Mouse (Mus musculus) gonadal fat pad, adult 2 months (tissue): ENCODE measurements around the gene Nol8. TPM values are rescaled to one million over a fixed set of nuclear protein-coding genes. Genes with fewer than 3 reads are reported as not detected.

Experiments
- DNase-seq: peaks from one replicate; pipeline ENCODE4 v3.0.0-alpha.2; 2012; ENCODE audit warnings: low read depth
- polyA plus RNA-seq: library from polyadenylated mRNA; depleted of rRNA; stranded (reverse); fragments of >200 nt; gene quantifications from 2 replicates; pipeline ENCODE4 v1.2.3, GENCODE M21; 2012; rRNA removed

The Nol8 gene
- polyA plus RNA-seq, 1 experiment = 2.1 TPM

- DNase-seq = no peak
Observed at GRCm38 (mm10) chr13:49684266-49684665, 31.4 kb downstream of the Nol8 start.

- no peak for DNase-seq
Observed at GRCm38 (mm10) chr13:49691056-49691455, 38.2 kb downstream of the Nol8 start.

- DNase-seq = no peak
Observed at GRCm38 (mm10) chr13:49703216-49703779, 50.4 kb downstream of the Nol8 start.

GRCm38 (mm10) chr13:49706032-49706690 is 53.3 kb downstream of the Nol8 start:
- DNase-seq = no peak

GRCm38 (mm10) chr13:49708311-49708710 is 55.4 kb downstream of the Nol8 start:
- no peak for DNase-seq

GRCm38 (mm10) chr13:49712047-49712721 is 59.3 kb downstream of the Nol8 start:
- no peak for DNase-seq

GRCm38 (mm10) chr13:49719310-49719709 is 66.4 kb downstream of the Nol8 start:
- DNase-seq = no peak

Other genes starting within 250 kb of the Nol8 start
- 11.0 and 13.2 TPM in 2 replicates for gene Ippk, start 231.8 kb upstream of the Nol8 start, polyA plus RNA-seq
- not detected in 2 replicates for gene Tes3-ps, start 159.8 kb upstream of the Nol8 start, polyA plus RNA-seq
- 3.9 and 4.3 TPM in 2 replicates for gene Ecm2, start 148.3 kb upstream of the Nol8 start, polyA plus RNA-seq
- gene Aspn, start 108.6 kb upstream of the Nol8 start, polyA plus RNA-seq = 4.6 and 5.0 TPM in 2 replicates
- 0.93 and 1.2 TPM in 2 replicates for gene Omd, start 70.6 kb upstream of the Nol8 start, polyA plus RNA-seq
- 25.7 and 30.5 TPM in 2 replicates for gene Ogn, start 45.0 kb upstream of the Nol8 start, polyA plus RNA-seq
- 0.24 and 0.34 TPM in 2 replicates for gene Cenpp, start 293 bp upstream of the Nol8 start, polyA plus RNA-seq
- 19.0 and 22.2 TPM in 2 replicates for gene Iars, start 29.0 kb downstream of the Nol8 start, polyA plus RNA-seq
- 0.03 and 0.04 TPM in 2 replicates for gene Gm30302, start 145.9 kb downstream of the Nol8 start, polyA plus RNA-seq